11 mouse cellular contexts compared by ENCODE assay signal in the genomic region with DNA sequence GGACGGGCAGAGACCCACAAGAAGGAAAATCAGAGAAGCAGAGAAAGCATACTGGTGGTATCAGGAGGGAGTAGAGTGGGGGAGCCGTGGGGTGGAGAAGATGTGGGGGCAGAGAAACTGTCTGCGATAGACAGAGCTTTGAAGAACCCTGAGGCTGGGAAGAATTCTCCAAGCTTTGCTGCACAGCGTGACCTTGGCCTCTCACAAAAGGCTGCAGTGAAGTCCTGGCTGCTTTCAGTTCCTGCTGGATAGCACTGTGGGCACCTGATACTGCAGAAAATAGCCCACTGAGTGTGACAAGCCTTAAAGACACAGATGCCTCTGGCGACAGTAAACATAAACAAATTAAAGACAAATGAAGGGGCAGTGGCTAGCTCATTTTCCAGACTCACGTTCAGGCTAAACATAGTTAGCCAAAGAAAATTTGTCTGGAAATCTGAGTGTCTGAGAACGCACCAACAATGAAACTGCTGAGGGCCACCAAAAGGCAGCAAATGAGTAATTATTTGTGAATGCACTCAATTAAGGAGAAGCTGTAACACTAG.
DNase-seq lines count a peak whose midpoint lies in the region; ATAC-seq and TF ChIP-seq lines count a peak whose summit lies in the region.
"Had no signal": no experiment of that assay in that cellular context is flagged by ENCODE, and none has a peak within 500 bp of the region (broad histone marks: within the 10 kb centered on the region; RNA-seq: fewer than 3 reads in every experiment).

No protein-coding gene starts in this region.

- no peak overlapping the region for H3K4me2 ChIP-seq in lung, postnatal 0 days (replicated peaks; ENCODE audit: low read depth, low read length)
- H3K4me2 ChIP-seq in forebrain, embryonic 14.5 days (ENCODE audit: low read length) = no peak overlapping the region
- no peak overlapping the region for H3K4me2 ChIP-seq in midbrain, embryonic 16.5 days (ENCODE audit: low read length)
- H3K4me2 ChIP-seq: embryonic facial prominence, embryonic 15.5 days had no signal

- ATAC-seq in lung, postnatal 0 days = no peak
- ATAC-seq in forebrain, embryonic 14.5 days = peak; percentile 41; the same call in 1 of the 2 replicates
- no peak for ATAC-seq in midbrain, embryonic 16.5 days
- ATAC-seq in activated CD4-positive, CD25-positive, alpha-beta regulatory T cell, adult 4 months = no peak

- no peak for TF ChIP-seq CTCF in lung, postnatal 0 days (IDR thresholded peaks at IDR 0.05)

- intact Hi-C loops in heart, postnatal 14 days (cut with DNase I) = no loop called here

- DNase-seq in heart, adult 18-20 months = peak; percentile 18 to 21
- no peak for DNase-seq in heart, postnatal 14 days
- DNase-seq in lung, postnatal 0 days (ENCODE audit: low spot score) = peak; percentile 11
- DNase-seq in lung, postnatal 4 days = no peak
- peak; percentile 70 for DNase-seq in forebrain, embryonic 14.5 days (ENCODE audit: low spot score)
- no peak for DNase-seq in T-cell, adult 2 months (ENCODE audit: low spot score)
- DNase-seq: thymus, postnatal 36 days had no signal

- no peak overlapping the region for H3K4me3 ChIP-seq in lung, postnatal 0 days (ENCODE audit: low read depth, low read length)
- no peak overlapping the region for H3K4me3 ChIP-seq in forebrain, embryonic 14.5 days (ENCODE audit: low read depth, low read length)
- H3K4me3 ChIP-seq in midbrain, embryonic 16.5 days (ENCODE audit: low read depth, low read length) = no peak overlapping the region
- H3K4me3 ChIP-seq: embryonic facial prominence, embryonic 15.5 days; megakaryocyte, embryonic 14.5 days had no signal

- no peak overlapping the region for H3K27ac ChIP-seq in lung, postnatal 0 days (ENCODE audit: low read length)
- H3K27ac ChIP-seq in forebrain, embryonic 14.5 days (ENCODE audit: low read depth, low read length) = peak overlapping the region; percentile 58; the same call in 1 of the 2 replicates
- H3K27ac ChIP-seq in midbrain, embryonic 16.5 days (ENCODE audit: low read length) = peak overlapping the region; percentile 44; the same call in 1 of the 2 replicates
- H3K27ac ChIP-seq: embryonic facial prominence, embryonic 15.5 days had no signal

- no peak for TF ChIP-seq EP300 in lung, postnatal 0 days (IDR thresholded peaks at IDR 0.05)

- H3K9me3 ChIP-seq in lung, postnatal 0 days (ENCODE audit: low read length) = no peaks in the 10 kb centered on the region
- H3K9me3 ChIP-seq in forebrain, embryonic 14.5 days (replicated peaks; ENCODE audit: control insufficient read depth, low read length) = no peaks in the 10 kb centered on the region
- no peaks in the 10 kb centered on the region for H3K9me3 ChIP-seq in midbrain, embryonic 16.5 days (replicated peaks; ENCODE audit: control insufficient read depth, low read length, poor library complexity, severe bottlenecking)
- H3K9me3 ChIP-seq: embryonic facial prominence, embryonic 15.5 days had no signal

- H3K9ac ChIP-seq in lung, postnatal 0 days (replicated peaks; ENCODE audit: low read depth) = no peak overlapping the region
- H3K9ac ChIP-seq in forebrain, embryonic 14.5 days (ENCODE audit: low read length) = no peak overlapping the region
- H3K9ac ChIP-seq in midbrain, embryonic 16.5 days (ENCODE audit: low read depth, low read length) = no peak overlapping the region
- H3K9ac ChIP-seq: embryonic facial prominence, embryonic 15.5 days had no signal

- H3K4me1 ChIP-seq in lung, postnatal 0 days (ENCODE audit: insufficient read depth, low read depth, low read length) = no peaks in the 10 kb centered on the region
- peaks cover 17% of the 10 kb centered on the region for H3K4me1 ChIP-seq in forebrain, embryonic 14.5 days (ENCODE audit: control insufficient read depth, insufficient read depth, low read length)
- H3K4me1 ChIP-seq in midbrain, embryonic 16.5 days (ENCODE audit: control insufficient read depth, insufficient read depth, low read length) = peaks cover 14% of the 10 kb centered on the region
- H3K4me1 ChIP-seq: embryonic facial prominence, embryonic 15.5 days; megakaryocyte, embryonic 14.5 days had no signal

- WGBS in lung, postnatal 0 days = 39% methylated on average over 7 of the region's 7 CpGs
- WGBS in forebrain, embryonic 14.5 days = 10% methylated on average over 7 of the region's 7 CpGs
- WGBS in midbrain, embryonic 16.5 days = 36% methylated on average over 7 of the region's 7 CpGs

- H3K36me3 ChIP-seq in lung, postnatal 0 days (ENCODE audit: insufficient read depth, low read length) = no peaks in the 10 kb centered on the region
- no peaks in the 10 kb centered on the region for H3K36me3 ChIP-seq in forebrain, embryonic 14.5 days (ENCODE audit: control insufficient read depth, insufficient read depth, low read length)
- H3K36me3 ChIP-seq in midbrain, embryonic 16.5 days (ENCODE audit: control insufficient read depth, insufficient read depth, low read length) = no peaks in the 10 kb centered on the region
- H3K36me3 ChIP-seq: embryonic facial prominence, embryonic 15.5 days had no signal

- H3K27me3 ChIP-seq in lung, postnatal 0 days (replicated peaks; ENCODE audit: insufficient read depth, low read length) = no peaks in the 10 kb centered on the region
- no peaks in the 10 kb centered on the region for H3K27me3 ChIP-seq in forebrain, embryonic 14.5 days (replicated peaks; ENCODE audit: control insufficient read depth, insufficient read depth, low read length)
- H3K27me3 ChIP-seq in midbrain, embryonic 16.5 days (ENCODE audit: control insufficient read depth, insufficient read depth, low read depth, low read length) = no peaks in the 10 kb centered on the region
- H3K27me3 ChIP-seq: embryonic facial prominence, embryonic 15.5 days; megakaryocyte, embryonic 14.5 days had no signal

Comparison
In these comparisons a context has a peak if more than half of its experiments do, and no peak if none do; other contexts are left out.
1. DNase-seq: peak in heart, adult 18-20 months (2 of 2), lung, postnatal 0 days (single experiment) and forebrain, embryonic 14.5 days (single experiment); none in heart, postnatal 14 days (0 of 2), lung, postnatal 4 days (0 of 2) and T-cell, adult 2 months (single experiment).